Mouse (Mus musculus) C2C12 (cell line): ENCODE data around the gene Rcan2.

Experiments used
- CTCF ChIP-seq: IDR thresholded peaks from one replicate; pipeline ENCODE4 v1.5.1; 2011; ENCODE audit not compliant: control insufficient read depth, insufficient read depth, insufficient read length
- MYOG ChIP-seq: IDR thresholded peaks from one replicate; pipeline ENCODE4 v1.6.1; 2011; ENCODE audit not compliant: control insufficient read depth, insufficient read length; ENCODE audit errors: extremely low read depth

GRCm38 (mm10) chr17:44077843-44078160, 276.7 kb downstream of the Rcan2 start:
- TF ChIP-seq CTCF, result no peak
- no peak for TF ChIP-seq MYOG
